Mouse (Mus musculus) thymus, postnatal 10 days (tissue): ENCODE data around the gene Dcp1b.

Experiments
- DNase-seq, 2 experiments: peaks; one replicate each; pipeline ENCODE4 v3.0.0; 2021; ENCODE audit warnings: low spot score in 2 of 2

Dcp1b gene

DNA sequence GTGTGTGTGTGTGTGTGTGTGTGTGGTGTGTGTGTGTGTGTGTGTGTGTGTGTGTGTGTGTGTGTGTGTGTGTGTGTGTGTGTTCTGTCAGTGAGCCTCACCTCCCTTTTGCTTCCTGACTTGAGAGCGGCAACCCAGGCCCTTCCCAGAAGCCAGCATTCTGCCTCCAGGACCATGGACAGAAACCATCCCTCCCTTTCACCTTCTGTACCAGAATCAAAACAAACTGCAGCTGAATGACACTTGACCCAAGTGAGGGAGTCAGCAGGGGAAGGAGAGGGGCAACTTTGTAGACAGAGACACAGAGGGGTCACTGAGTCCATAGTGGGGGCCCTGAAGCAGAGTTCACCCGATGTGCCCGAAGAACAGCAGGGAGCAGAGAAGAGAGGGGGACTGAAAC, 58.0 kb downstream of the Dcp1b start:
- no peak for DNase-seq

DNA sequence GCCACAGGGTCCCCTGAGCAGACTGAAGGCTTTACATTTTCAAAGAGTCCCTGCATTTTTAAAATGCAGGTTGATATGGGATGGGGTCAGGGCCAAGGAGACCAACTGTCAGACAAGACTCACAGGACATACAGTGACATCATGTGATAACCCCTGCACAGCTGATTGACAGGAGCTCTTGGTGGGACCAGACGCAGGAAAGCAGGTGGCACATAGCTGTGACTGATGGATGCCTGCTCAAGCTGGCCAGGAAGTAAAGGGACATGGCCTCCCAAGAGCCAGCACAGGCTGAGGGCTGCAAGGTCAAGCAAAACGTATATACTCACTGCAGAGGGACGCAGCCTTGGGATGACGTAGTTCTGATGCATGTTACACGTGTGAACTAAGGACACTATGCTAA, 60.4 kb downstream of the Dcp1b start:
- no peak for DNase-seq

DNA sequence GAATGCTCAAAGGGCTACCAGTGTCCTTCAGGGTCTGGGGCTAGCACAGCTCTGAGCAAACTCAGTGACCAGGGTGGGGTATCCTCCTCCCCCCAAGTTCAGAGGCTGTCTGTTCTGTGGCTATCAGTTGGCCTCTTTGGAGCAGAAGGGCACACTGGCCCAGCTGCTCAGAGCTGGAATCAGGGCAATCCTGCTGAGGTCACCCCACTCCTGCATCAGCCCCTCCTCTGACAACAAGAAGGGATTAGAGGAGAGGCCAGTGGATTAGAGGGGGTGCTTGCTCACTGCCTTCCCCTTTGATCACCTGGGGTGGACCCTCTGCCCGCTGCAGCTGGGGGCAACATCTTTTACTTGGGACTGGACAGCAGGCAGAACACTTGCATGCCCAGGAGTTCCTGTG, 61.2 kb downstream of the Dcp1b start, which contains the start of gene Cacna2d4:
TSS of gene Cacna2d4 (plus strand) at position 286 of the 400 bp plus-strand sequence.
- no peak for DNase-seq

DNA sequence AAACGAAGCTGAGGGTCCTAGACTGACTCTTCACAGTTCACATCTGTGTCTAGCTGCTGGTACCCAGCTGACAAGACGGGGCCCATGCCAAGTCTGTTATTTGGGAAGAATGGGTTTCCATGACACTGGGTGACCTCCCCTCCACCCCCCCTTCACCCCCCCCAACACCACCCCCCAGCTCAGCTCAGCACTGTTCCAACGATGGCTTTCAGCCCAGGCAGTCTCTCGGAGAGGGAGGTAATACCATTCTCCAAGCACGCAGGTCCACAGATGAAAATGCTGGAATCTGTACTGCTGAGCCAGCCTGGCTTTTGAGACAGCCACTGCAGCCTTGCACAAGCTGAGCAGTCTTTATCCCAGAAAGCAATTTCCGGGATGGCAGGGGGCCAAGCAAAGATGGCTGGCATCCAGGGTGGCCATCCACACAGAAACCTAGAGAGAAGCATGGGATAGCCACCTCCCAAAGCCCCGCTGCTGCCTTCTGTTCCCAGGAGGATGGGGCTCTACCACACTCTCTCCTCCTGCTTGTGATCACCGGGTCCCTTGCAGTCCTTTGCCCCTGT, 62.5 kb downstream of the Dcp1b start:
- no peak for DNase-seq

DNA sequence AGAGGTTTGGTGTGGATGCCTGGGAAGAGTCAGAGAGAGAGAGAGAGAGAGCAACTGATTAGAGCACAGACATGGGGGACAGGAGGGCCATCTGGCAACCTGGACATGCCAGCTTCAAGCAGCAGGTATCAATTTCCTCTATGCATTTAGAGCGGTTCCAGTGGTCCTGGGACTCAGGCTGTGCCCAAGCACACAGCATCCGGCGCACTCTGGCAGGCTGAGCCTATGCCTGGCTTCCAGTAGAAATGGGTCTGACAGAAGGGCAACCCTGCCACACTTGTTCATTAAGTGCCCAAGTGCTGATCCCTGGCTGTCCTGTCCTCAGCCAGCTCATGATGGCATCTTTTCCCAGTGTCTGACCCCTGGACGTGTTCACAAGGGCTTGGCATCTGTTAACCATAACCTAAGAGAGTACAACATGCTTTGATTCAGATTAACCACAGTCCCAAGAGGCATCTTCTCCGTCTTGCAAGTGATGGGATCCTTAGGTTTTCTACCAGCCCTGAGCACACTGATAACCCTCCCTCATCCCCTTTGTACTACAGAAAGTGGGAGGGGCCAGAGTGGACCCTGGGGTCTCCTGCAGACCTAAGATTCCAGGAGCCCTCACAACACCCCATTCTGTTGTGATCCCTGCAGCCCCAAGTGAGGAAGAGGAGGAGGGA, 64.4 kb downstream of the Dcp1b start:
- no peak for DNase-seq

DNA sequence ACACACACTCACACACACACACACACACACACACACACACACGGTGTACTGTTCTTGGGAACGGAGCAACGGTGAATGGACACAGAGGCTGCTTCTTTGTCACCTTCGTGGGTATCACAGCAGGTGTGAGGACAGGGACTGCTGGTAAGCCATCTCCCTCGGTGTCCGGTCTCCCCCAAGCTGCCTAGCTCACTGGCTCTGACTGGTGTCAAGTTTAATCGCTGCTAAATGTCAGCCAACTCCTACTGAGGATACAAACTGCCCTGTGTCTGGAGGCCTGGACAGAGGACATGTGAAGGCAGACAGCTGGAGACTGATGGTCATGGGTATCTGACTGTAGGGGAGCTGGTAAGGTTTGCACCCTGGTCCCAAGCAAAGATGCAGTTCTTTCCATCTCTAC, 65.2 kb downstream of the Dcp1b start:
- DNase-seq, result no peak

DNA sequence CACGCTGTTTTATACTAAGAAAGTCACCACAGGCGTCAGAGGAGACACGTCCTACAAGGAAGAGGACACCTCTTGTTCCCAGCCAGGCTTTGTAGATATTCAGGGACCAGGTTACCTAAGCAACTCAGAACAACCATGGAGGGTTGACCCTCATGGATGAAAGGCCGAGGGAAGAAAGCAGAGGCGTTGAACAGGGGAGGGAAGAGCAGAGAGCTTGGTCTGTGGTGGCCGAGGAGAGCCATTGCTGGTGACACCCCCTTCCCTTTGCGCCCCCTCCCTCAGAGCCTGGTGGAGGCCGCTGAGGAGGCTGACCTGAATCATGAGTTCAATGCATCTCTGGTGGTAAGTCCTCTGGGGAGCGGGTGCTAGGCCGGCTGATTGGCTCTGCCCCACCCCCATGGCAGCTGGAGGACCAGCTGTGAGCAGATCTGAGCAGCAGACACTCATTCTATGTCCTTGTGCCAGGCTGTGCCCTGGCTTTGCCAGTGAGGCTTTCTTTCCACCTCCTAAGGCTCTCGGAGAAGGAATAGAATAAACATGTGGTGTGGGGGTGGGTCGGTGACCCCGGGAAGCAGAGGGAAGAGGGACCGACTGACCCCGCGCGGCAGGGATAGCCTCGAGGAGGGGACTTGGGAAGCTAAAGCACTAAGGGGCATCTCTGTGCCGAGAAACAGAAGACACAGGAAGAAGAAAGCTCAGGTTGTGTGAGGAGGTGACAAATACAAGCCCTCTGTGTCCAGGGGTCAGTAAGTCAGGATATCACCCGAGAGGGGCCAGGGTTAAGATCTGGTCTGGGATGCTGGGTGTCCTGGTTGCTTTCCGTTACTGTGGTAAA, 66.0 kb downstream of the Dcp1b start:
- DNase-seq, result no peak

DNA sequence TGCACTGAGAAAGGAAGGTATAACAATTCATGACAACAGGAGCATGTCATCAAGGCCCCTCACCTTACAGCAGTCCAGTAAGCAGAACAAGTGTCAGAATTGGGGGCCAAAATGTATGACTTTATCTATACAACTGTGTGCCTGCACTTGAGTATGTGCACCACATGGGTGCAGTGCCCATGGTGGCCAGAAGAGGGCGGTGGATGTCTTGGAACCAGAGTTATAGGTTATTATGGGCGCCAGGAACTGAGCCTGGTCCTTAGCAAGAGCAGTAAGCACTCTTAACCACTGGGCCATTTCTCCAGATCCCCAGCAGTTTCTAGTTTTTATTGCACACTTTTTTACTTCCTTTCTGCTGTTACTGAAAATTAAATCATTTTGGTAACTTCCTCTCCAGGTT, 71.0 kb downstream of the Dcp1b start:
- DNase-seq, result no peak

DNA sequence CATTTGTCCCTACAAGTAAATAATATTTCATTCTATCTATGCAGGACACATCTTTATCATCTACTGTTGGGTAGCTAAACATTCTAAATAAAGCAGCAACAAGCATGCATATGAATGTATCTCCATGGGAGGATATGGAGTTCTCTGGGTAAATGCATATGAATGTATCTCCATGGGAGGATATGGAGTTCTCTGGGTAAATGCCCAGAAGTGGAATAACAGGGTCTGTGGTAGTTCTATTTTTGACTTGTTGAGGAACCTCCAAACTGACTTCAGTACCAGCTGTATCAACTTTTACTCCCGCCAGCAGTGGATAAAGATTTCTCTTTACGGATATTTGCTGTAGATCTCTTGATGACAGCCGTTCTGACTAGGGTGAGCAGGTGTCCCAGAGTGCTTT, 73.5 kb downstream of the Dcp1b start:
- DNase-seq, result no peak

DNA sequence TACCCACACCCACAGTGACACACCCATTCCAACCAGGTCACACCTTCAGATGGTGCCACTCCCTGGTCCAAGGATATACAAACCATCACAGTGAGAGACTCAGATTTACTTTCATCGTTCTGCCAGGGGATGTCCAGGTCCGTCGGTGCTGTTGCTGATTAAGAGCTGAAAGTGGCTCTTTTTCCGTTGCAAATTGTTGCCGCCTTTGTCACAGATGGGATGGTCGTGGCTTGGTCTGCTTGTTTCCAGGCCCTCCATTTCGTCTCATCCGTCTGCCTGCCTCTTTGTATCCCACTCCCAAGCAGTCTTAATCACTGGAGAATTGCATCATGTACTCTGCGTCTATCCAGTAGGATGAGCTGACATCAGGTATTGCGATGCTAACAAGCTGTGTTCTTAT, 74.7 kb downstream of the Dcp1b start:
- no peak for DNase-seq

DNA sequence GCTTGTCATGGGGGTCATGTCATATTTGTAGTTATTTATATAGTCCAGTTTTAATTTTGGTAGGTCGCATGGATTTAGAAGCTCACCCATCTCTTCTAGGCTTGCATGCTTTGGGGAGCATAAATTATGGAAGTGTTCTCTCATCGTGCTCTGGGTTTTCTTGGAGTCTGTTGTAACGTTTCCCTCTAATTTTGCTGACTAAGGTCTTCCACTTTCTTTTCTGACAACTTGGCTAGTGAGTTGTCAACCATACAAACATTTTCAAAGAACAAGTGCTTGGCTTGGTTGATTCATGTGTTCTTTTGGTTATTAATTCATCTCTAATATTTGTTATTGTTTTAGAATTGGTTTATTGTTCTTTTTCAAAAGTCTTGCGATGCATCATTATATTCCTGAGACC, 76.7 kb downstream of the Dcp1b start:
- no peak for DNase-seq
